Mouse (Mus musculus) G1E (cell line): ENCODE data around the gene Slc4a4. TPM values are rescaled to one million over a fixed set of nuclear protein-coding genes. Genes with fewer than 3 reads are reported as not detected.

Experiments
- ATAC-seq: 2 replicates; pipeline ENCODE4 v1.8.0; 2016; ENCODE audit warnings: mild to moderate bottlenecking; ENCODE audit not compliant: insufficient number of reproducible peaks, poor library complexity, low FRiP score, severe bottlenecking; ENCODE audit errors: extremely low read depth
- DNase-seq: peaks from one replicate; pipeline ENCODE4 v3.0.0; 2012; ENCODE audit warnings: low spot score
- H3K27me3 ChIP-seq: 2 replicates; pipeline ENCODE4 v1.6.1; 2012; ENCODE audit warnings: mild to moderate bottlenecking, low read length, inconsistent platforms; ENCODE audit not compliant: insufficient read depth
- H3K36me3 ChIP-seq: replicated peaks from 2 replicates; pipeline ENCODE3; 2012; ENCODE audit warnings: mild to moderate bottlenecking, inconsistent platforms
- H3K4me1 ChIP-seq: 2 replicates; pipeline ENCODE4 v1.6.1; 2012; ENCODE audit warnings: low read depth, low read length, inconsistent platforms, mixed read lengths; ENCODE audit not compliant: insufficient read depth
- H3K4me3 ChIP-seq: 2 replicates; pipeline ENCODE4 v1.5.1; 2012; ENCODE audit warnings: low read depth, mild to moderate bottlenecking, inconsistent platforms, low read length, moderate library complexity, mixed read lengths
- H3K9me3 ChIP-seq: replicated peaks from 2 replicates; pipeline ENCODE4 v1.6.1; 2012; ENCODE audit warnings: inconsistent platforms
- CTCF ChIP-seq: IDR thresholded peaks from 2 replicates; pipeline ENCODE4 v1.5.1; 2012; ENCODE audit warnings: low read depth, low read length, inconsistent platforms, mixed read lengths
- GATA1 ChIP-seq: IDR thresholded peaks from 2 replicates; pipeline ENCODE4 v1.6.1; 2012; ENCODE audit warnings: borderline replicate concordance, low read length, inconsistent platforms, mixed read lengths
- GATA2 ChIP-seq: IDR thresholded peaks from 2 replicates; pipeline ENCODE4 v1.6.1; 2012; ENCODE audit warnings: low read depth, low read length, inconsistent platforms, borderline replicate concordance
- POLR2AphosphoS5 ChIP-seq: IDR thresholded peaks from 2 replicates; pipeline ENCODE4 v1.6.1; 2012; ENCODE audit warnings: low read depth, low read length, inconsistent platforms; ENCODE audit not compliant: insufficient replicate concordance
- TAL1 ChIP-seq: conservative IDR thresholded peaks from 2 replicates; pipeline ENCODE4 v1.6.1; 2012; ENCODE audit warnings: low read depth, low read length, inconsistent platforms, mixed read lengths
- polyA plus RNA-seq: library from polyadenylated mRNA; stranded (reverse); fragments of >175 nt; gene quantifications from 2 replicates; pipeline ENCODE4 v1.2.3, GENCODE M21; 2012
- total RNA-seq, 2 experiments: library from RNA; stranded (forward) in 1 of 2; stranded (reverse) in 1 of 2; fragments of 200-1000 nt in 1 of 2; fragments of >200 nt in 1 of 2; fragmentation: Nextera tagmentation in 1 of 2; gene quantifications; 2 replicates each; pipeline ENCODE4 v1.2.3; 2014 to 2017

Slc4a4 gene
- total and polyA plus RNA-seq, 3 experiments, result 0.11 TPM; not detected in 2

DNA sequence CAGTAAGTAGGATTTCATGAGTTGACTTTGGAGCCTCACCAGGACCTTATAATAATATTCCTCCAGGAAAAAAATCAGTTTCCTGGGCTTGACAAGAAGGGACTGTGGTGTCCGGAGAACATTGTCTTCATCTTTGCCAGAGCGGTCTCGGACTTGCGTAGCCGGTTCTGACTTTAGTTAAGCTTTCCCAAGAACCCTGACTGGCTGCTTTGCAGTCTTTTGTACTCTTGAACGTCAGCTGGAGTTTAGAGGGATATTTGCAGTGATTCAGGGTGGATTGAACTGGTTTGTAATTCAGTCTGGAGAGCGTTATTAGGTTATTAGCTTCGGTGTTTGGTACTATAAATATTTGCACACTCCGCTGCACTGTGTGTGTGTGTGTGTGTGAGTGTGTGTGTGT, 31.9 kb downstream of the Slc4a4 start:
- no peaks in the 10 kb centered on the region for H3K27me3 ChIP-seq
- ATAC-seq (no peak), DNase-seq (no peak)
- H3K4me1 ChIP-seq, result no peaks in the 10 kb centered on the region
- H3K9me3 ChIP-seq, result peaks cover 30% of the 10 kb centered on the region
- TF ChIP-seq CTCF, result no peak
- no peak for TF ChIP-seq TAL1
- TF ChIP-seq GATA1, result no peak
- TF ChIP-seq POLR2AphosphoS5, result no peak
- no peak for TF ChIP-seq GATA2
- H3K4me3 ChIP-seq, result no peak overlapping the region
- no peaks in the 10 kb centered on the region for H3K36me3 ChIP-seq

DNA sequence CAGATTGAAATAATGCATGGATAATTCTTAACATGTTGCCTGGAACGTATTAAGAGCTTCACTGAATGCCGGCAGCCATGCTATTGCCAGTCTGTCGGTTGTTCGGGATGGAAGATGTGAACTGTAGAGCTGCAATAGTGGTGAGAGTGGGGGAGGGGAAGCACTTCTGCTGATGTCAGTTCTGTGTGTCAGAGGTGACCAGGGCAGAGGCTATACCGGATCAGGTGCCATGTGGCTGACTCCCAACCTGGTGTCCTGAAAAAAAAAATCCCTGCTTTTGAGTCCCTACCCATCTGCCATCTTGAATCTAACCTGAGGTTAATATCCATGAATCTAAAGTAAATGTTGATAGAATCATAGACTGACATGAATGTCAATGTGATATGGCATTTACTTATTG, 39.0 kb downstream of the Slc4a4 start:
- H3K9me3 ChIP-seq, result peaks cover 41% of the 10 kb centered on the region
- H3K4me3 ChIP-seq, result no peak overlapping the region
- no peak for DNase-seq
- no peaks in the 10 kb centered on the region for H3K27me3 ChIP-seq
- no peak for ATAC-seq
- TF ChIP-seq TAL1, result no peak
- TF ChIP-seq GATA1, result no peak
- TF ChIP-seq POLR2AphosphoS5, result no peak
- no peak for TF ChIP-seq CTCF
- no peak for TF ChIP-seq GATA2
- no peaks in the 10 kb centered on the region for H3K36me3 ChIP-seq
- H3K4me1 ChIP-seq, result no peaks in the 10 kb centered on the region

DNA sequence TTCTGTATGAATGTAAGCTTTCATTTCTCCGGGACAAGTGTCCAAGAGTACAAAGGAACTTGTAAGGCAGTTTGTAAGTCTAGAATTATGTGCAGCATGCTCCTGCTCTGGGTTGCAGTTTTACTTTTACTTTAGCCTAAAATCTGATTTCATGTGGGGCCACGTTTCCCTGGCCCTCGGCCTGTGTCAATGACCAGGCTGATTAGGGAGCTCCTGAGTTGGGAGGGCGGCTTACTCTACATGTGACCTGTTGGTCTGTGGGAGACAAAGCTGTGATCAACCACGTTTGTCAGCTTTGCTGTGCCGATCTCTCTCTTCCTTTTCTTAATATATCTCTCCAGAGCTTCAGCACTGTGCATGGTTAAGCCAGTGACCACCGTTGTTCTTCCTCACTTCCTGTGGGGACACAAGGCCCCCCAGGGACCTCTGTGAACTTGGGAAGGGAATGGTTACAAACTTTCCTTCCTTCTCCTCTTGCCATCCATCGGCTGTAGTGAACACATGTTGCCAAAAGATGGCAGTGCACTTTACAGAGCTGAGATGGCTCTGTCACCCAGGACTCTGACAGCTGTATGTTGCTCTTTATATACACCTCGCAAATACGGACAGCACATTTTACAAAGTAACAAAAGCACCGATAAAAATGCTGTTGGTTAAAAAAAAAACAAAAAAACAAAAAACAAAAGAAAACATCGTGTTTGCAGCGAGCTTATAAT, 41.7 kb downstream of the Slc4a4 start:
- no peak for TF ChIP-seq TAL1
- TF ChIP-seq GATA2, result no peak
- TF ChIP-seq POLR2AphosphoS5, result no peak
- no peak for TF ChIP-seq GATA1
- no peak for ATAC-seq

DNA sequence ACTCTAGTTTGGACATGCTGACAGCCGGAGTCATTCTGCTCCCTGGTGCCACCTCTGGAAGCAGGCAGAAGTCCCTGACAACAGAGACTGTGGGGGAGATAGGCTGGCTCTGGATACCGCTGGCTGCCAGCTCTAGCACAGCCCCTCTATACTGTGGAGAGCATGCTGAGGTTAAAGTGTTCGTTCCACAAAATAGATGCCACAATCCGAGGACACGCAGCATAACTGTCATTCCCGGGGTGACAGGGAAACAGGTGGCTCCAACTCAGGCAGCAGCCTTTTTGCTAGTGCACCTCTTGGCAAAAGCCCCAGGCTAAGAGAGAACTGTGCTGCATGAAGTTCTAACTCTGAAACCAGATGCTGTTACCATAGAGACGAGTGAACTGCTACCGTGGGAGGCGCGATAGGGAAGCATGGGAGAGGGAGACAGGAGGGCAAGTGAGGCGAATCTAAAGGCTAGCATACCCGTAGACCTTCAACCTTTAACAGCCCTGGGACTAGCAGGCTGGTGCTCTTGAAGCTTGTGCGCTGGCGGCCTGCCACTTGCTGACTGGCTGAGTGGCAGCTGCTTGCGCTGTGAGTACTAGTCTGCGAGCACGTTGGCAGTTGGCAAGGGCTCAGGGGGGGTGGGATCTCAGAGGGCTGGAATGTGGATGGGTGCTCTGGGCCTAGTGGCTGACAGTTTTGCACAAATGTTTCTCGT, 42.9 kb downstream of the Slc4a4 start:
- H3K36me3 ChIP-seq, result no peaks in the 10 kb centered on the region
- DNase-seq (no peak), ATAC-seq (no peak)
- TF ChIP-seq TAL1 (no peak), GATA2 (no peak), CTCF (no peak), GATA1 (no peak), POLR2AphosphoS5 (no peak)
- H3K4me3 ChIP-seq, result no peak overlapping the region
- H3K9me3 ChIP-seq, result peaks cover 51% of the 10 kb centered on the region
- no peaks in the 10 kb centered on the region for H3K27me3 ChIP-seq
- H3K4me1 ChIP-seq, result no peaks in the 10 kb centered on the region

More for the DNA sequence above, 41.7 kb downstream of the Slc4a4 start:
- no peaks in the 10 kb centered on the region for H3K27me3 ChIP-seq
- DNase-seq, result no peak
- H3K4me3 ChIP-seq, result no peak overlapping the region
- peaks cover 44% of the 10 kb centered on the region for H3K9me3 ChIP-seq
- H3K36me3 ChIP-seq, result no peaks in the 10 kb centered on the region
- no peaks in the 10 kb centered on the region for H3K4me1 ChIP-seq

DNA sequence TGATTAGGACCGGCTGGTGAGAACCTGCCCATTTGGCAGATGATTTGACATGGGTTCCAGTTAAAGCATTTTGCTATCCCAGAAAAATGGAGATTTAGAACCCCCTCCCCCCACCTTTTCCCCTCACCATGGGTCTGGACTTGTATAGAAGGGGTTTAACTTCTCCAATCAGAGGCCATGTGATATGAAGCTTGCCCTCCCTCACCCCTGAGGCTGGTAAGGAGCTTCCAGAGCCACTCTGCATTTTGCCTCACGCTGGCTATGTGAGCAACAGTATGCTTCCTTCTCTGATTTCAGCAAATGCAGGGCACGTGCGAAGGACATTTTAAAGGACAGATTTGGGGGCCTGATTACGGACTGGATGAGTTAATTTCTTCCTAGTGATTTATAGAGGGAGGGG, 43.5 kb downstream of the Slc4a4 start:
- ATAC-seq, result no peak

DNA sequence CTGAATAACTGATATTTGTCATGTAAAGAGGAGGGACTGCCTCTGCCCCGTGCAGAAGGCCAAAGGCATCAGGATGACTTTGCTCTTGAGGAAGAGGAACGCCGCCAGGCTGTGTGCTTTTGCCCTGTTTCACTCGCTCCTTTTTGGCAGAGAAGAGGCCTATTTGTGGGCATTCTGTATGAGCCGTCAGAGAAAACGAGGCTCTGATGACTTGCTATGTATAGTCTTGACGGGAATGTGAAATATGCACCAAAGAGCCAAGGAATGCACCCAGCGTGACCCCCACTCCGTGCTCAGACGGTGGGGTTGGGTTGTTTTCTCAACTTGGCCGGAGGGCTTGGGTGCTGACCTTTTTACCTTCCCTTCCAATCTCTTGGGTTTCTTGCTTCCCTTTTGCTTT, 44.0 kb downstream of the Slc4a4 start:
- ATAC-seq (no peak), DNase-seq (no peak)
- TF ChIP-seq GATA2 (no peak), GATA1 (no peak)
- H3K27me3 ChIP-seq, result no peaks in the 10 kb centered on the region
- peaks cover 48% of the 10 kb centered on the region for H3K9me3 ChIP-seq
- H3K4me1 ChIP-seq, result no peaks in the 10 kb centered on the region
- H3K4me3 ChIP-seq, result no peak overlapping the region
- H3K36me3 ChIP-seq, result no peaks in the 10 kb centered on the region

More for the DNA sequence above, 43.5 kb downstream of the Slc4a4 start:
- no peak for DNase-seq
- Histone ChIP-seq H3K4me1 (no peaks in the 10 kb centered on the region), H3K36me3 (no peaks in the 10 kb centered on the region), H3K4me3 (no peak overlapping the region), H3K9me3 (peaks cover 47% of the 10 kb centered on the region), H3K27me3 (no peaks in the 10 kb centered on the region)
- TF ChIP-seq TAL1 (no peak), GATA1 (no peak), CTCF (no peak), GATA2 (no peak), POLR2AphosphoS5 (no peak)
